Mouse (Mus musculus): ENCODE measurements around the gene Trib3. TPM values are rescaled to one million over a fixed set of nuclear protein-coding genes. Genes with fewer than 3 reads are reported as not detected.
"Not testable (repeated sequence)": the region's sequence is repeated elsewhere in the genome, so short reads cannot be mapped to it uniquely, and the experiment has no call there.

Gene Trib3
- total RNA-seq, 1 experiment from 2014 or later, result 1.7 TPM

GRCm38 (mm10) chr2:152326654-152327053, 17.2 kb downstream of the Trib3 start:
- ATAC-seq (replicated peaks in 1 of 2; ENCODE audit: insufficient read depth in 1 of 2, low FRiP score in 2 of 2, low TSS enrichment in 1 of 2, low read depth in 1 of 2, poor library complexity in 2 of 2, severe bottlenecking in 2 of 2), result no peak

GRCm38 (mm10) chr2:152326157-152326556, 17.7 kb downstream of the Trib3 start:
- no peak for ATAC-seq (replicated peaks in 1 of 2; ENCODE audit: insufficient read depth in 1 of 2, low FRiP score in 2 of 2, low TSS enrichment in 1 of 2, low read depth in 1 of 2, poor library complexity in 2 of 2, severe bottlenecking in 2 of 2)

GRCm38 (mm10) chr2:152324842-152325241, 19.0 kb downstream of the Trib3 start:
- ATAC-seq (replicated peaks in 1 of 2; ENCODE audit: insufficient read depth in 1 of 2, low FRiP score in 2 of 2, low TSS enrichment in 1 of 2, low read depth in 1 of 2, poor library complexity in 2 of 2, severe bottlenecking in 2 of 2), result no peak

GRCm38 (mm10) chr2:152323971-152324370, 19.9 kb downstream of the Trib3 start:
- ATAC-seq (replicated peaks in 1 of 2; ENCODE audit: insufficient read depth in 1 of 2, low FRiP score in 2 of 2, low TSS enrichment in 1 of 2, low read depth in 1 of 2, poor library complexity in 2 of 2, severe bottlenecking in 2 of 2), result no peak

- ATAC-seq (replicated peaks in 1 of 2; ENCODE audit: insufficient read depth in 1 of 2, low FRiP score in 2 of 2, low TSS enrichment in 1 of 2, low read depth in 1 of 2, poor library complexity in 2 of 2, severe bottlenecking in 2 of 2), result no peak
These were observed 21.6 kb downstream of the Trib3 start for GRCm38 (mm10) chr2:152322198-152322597.

- ATAC-seq (replicated peaks in 1 of 2; ENCODE audit: insufficient read depth in 1 of 2, low FRiP score in 2 of 2, low TSS enrichment in 1 of 2, low read depth in 1 of 2, poor library complexity in 2 of 2, severe bottlenecking in 2 of 2), result no peak
These were observed 22.3 kb downstream of the Trib3 start for GRCm38 (mm10) chr2:152321558-152321957.

GRCm38 (mm10) chr2:152317054-152317453, 26.8 kb downstream of the Trib3 start:
- ATAC-seq (replicated peaks in 1 of 2; ENCODE audit: insufficient read depth in 1 of 2, low FRiP score in 2 of 2, low TSS enrichment in 1 of 2, low read depth in 1 of 2, poor library complexity in 2 of 2, severe bottlenecking in 2 of 2), result no peak

GRCm38 (mm10) chr2:152313926-152314325, 29.9 kb downstream of the Trib3 start:
- no peak for ATAC-seq (replicated peaks in 1 of 2; ENCODE audit: insufficient read depth in 1 of 2, low FRiP score in 2 of 2, low TSS enrichment in 1 of 2, low read depth in 1 of 2, poor library complexity in 2 of 2, severe bottlenecking in 2 of 2)

- no peak for ATAC-seq (replicated peaks in 1 of 2; ENCODE audit: insufficient read depth in 1 of 2, low FRiP score in 2 of 2, low TSS enrichment in 1 of 2, low read depth in 1 of 2, poor library complexity in 2 of 2, severe bottlenecking in 2 of 2)
These were observed 30.8 kb downstream of the Trib3 start for GRCm38 (mm10) chr2:152312996-152313395.

- ATAC-seq (replicated peaks in 1 of 2; ENCODE audit: insufficient read depth in 1 of 2, low FRiP score in 2 of 2, low TSS enrichment in 1 of 2, low read depth in 1 of 2, poor library complexity in 2 of 2, severe bottlenecking in 2 of 2), result no peak
These were observed 36.6 kb downstream of the Trib3 start for GRCm38 (mm10) chr2:152307186-152307585.

- ATAC-seq (replicated peaks in 1 of 2; ENCODE audit: insufficient read depth in 1 of 2, low FRiP score in 2 of 2, low TSS enrichment in 1 of 2, low read depth in 1 of 2, poor library complexity in 2 of 2, severe bottlenecking in 2 of 2), result no peak
These were observed 38.4 kb downstream of the Trib3 start for GRCm38 (mm10) chr2:152305480-152305879.

- ATAC-seq (replicated peaks in 1 of 2; ENCODE audit: insufficient read depth in 1 of 2, low FRiP score in 2 of 2, low TSS enrichment in 1 of 2, low read depth in 1 of 2, poor library complexity in 2 of 2, severe bottlenecking in 2 of 2), result no peak
These were observed 40.1 kb downstream of the Trib3 start for GRCm38 (mm10) chr2:152303781-152304180.

- ATAC-seq (replicated peaks in 1 of 2; ENCODE audit: insufficient read depth in 1 of 2, low FRiP score in 2 of 2, low TSS enrichment in 1 of 2, low read depth in 1 of 2, poor library complexity in 2 of 2, severe bottlenecking in 2 of 2), result no peak
These were observed 41.0 kb downstream of the Trib3 start for GRCm38 (mm10) chr2:152302862-152303261.

- peak in 1 of 2 experiments; percentile 9; a peak in 1 of 4 replicates for ATAC-seq (replicated peaks in 1 of 2; ENCODE audit: insufficient read depth in 1 of 2, low FRiP score in 2 of 2, low TSS enrichment in 1 of 2, low read depth in 1 of 2, poor library complexity in 2 of 2, severe bottlenecking in 2 of 2)
These were observed 49.3 kb downstream of the Trib3 start for GRCm38 (mm10) chr2:152294541-152294940.

- peak; percentile 81 to 84 for ATAC-seq (replicated peaks in 1 of 2; ENCODE audit: insufficient read depth in 1 of 2, low FRiP score in 2 of 2, low TSS enrichment in 1 of 2, low read depth in 1 of 2, poor library complexity in 2 of 2, severe bottlenecking in 2 of 2)
These were observed 49.9 kb downstream of the Trib3 start, which contains the start of gene Tbc1d20 for GRCm38 (mm10) chr2:152293727-152294475. TSS of gene Tbc1d20 (plus strand) at chr2:152293828.

GRCm38 (mm10) chr2:152293179-152293726, 50.6 kb downstream of the Trib3 start:
- peak in 1 of 2 experiments; percentile 18; a peak in 1 of 4 replicates for ATAC-seq (replicated peaks in 1 of 2; ENCODE audit: insufficient read depth in 1 of 2, low FRiP score in 2 of 2, low TSS enrichment in 1 of 2, low read depth in 1 of 2, poor library complexity in 2 of 2, severe bottlenecking in 2 of 2)

GRCm38 (mm10) chr2:152292475-152292874, 51.4 kb downstream of the Trib3 start:
- no peak for ATAC-seq (replicated peaks in 1 of 2; ENCODE audit: insufficient read depth in 1 of 2, low FRiP score in 2 of 2, low TSS enrichment in 1 of 2, low read depth in 1 of 2, poor library complexity in 2 of 2, severe bottlenecking in 2 of 2)

- not testable (repeated sequence) for ATAC-seq (replicated peaks in 1 of 2; ENCODE audit: insufficient read depth in 1 of 2, low FRiP score in 2 of 2, low TSS enrichment in 1 of 2, low read depth in 1 of 2, poor library complexity in 2 of 2, severe bottlenecking in 2 of 2)
These were observed 54.2 kb downstream of the Trib3 start for GRCm38 (mm10) chr2:152289623-152290022.

GRCm38 (mm10) chr2:152288046-152288445, 55.8 kb downstream of the Trib3 start:
- no peak for ATAC-seq (replicated peaks in 1 of 2; ENCODE audit: insufficient read depth in 1 of 2, low FRiP score in 2 of 2, low TSS enrichment in 1 of 2, low read depth in 1 of 2, poor library complexity in 2 of 2, severe bottlenecking in 2 of 2)
